Mouse (Mus musculus) stomach, postnatal 0 days (tissue): ENCODE data around the gene Pgs1.

Experiments
- CTCF ChIP-seq: IDR thresholded peaks from 2 replicates; pipeline ENCODE4 v1.5.1; 2016; ENCODE audit warnings: antibody characterized with exemption, low read depth, mild to moderate bottlenecking, moderate library complexity
- EP300 ChIP-seq: optimal IDR thresholded peaks from 2 replicates; pipeline ENCODE3; 2016; ENCODE audit warnings: antibody characterized with exemption

DNA sequence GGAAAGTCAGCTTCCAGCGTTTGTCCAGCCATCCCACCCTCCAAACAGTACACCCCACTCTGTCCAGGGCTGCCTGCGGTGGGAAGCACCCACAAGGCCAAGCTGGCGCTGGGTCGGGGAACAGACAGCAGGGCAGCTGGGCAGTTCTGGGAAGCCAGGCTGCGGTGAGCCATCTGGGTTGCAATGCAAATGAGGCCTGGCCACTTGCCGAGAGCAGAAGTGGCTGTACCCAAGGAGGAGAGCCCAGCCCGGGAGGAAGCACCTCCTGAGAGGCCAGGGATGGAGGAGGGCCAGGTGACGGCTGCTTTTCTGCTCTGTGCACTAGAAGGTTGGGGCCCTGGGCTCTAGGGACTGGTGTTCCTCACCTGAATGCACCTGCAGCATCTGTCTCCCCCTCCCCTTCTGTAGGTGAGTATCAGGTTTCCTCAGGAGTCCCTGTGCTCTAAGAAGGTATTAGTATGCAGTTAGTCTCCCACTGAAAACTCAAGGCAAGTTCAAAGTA, 10.0 kb upstream of the Pgs1 start:
- TF ChIP-seq EP300 (no peak), CTCF (no peak)
